Mouse (Mus musculus): ENCODE measurements around the gene Polh.

DNA sequence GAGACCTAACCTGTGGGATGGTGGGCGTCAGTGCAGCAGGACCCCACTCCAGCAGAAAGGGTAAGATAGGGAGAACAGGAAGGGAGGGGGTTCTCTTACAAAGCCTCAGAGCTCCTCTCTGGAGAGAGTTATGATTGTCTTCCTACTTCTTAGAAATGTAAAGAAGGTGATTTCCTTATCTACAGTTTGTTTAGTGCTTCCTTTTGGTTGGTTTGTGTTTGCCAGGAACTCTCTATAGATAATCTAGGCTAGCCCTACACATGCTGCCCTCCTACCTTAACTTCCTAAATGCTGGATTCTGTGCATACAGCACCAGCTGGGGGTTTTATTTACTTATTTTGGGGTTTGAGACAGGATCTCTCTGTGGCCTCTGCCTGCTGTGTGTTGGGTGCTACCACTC lies 33.6 kb upstream of the Polh start:
- TF ChIP-seq TAL1 (IDR thresholded peaks at IDR 0.05; ENCODE audit: low read length) (no peak), GATA1 (IDR thresholded peaks at IDR 0.05; ENCODE audit: low read length) (no peak)
